Mouse (Mus musculus) midbrain, embryonic 16.5 days (tissue): Measurements from ENCODE around the gene Poldip3. TPM values are rescaled to one million over a fixed set of nuclear protein-coding genes. Genes with fewer than 3 reads are reported as not detected.

ENCODE experiments used
- ATAC-seq: fragments of 200-750 bp; cut with Nextera tagmentation; 2 replicates; pipeline ENCODE4 v1.8.0; 2017; ENCODE audit warnings: moderate TSS enrichment
- H3K27ac ChIP-seq: fragments of 300-500 bp; sonication (generic); 2 replicates; pipeline ENCODE4 v1.5.1; 2014; ENCODE audit warnings: mild to moderate bottlenecking, low read length, mixed read lengths
- H3K27me3 ChIP-seq: fragments of 300-500 bp; sonication (generic); 2 replicates; pipeline ENCODE4 v1.6.1; 2014; ENCODE audit warnings: low read depth, low read length, mixed read lengths; ENCODE audit not compliant: control insufficient read depth, insufficient read depth
- H3K36me3 ChIP-seq: fragments of 300-500 bp; sonication (generic); 2 replicates; pipeline ENCODE4 v1.6.1; 2014; ENCODE audit warnings: mild to moderate bottlenecking, low read length, moderate library complexity, mixed read lengths; ENCODE audit not compliant: control insufficient read depth, insufficient read depth
- H3K4me1 ChIP-seq: fragments of 300-500 bp; sonication (generic); 2 replicates; pipeline ENCODE4 v1.6.1; 2014; ENCODE audit warnings: mild to moderate bottlenecking, low read length, mixed read lengths; ENCODE audit not compliant: control insufficient read depth, insufficient read depth
- H3K4me2 ChIP-seq: fragments of 300-500 bp; sonication (generic); 2 replicates; pipeline ENCODE4 v1.6.1; 2014; ENCODE audit warnings: mild to moderate bottlenecking, low read length, mixed read lengths
- H3K4me3 ChIP-seq: fragments of 300-500 bp; sonication (generic); 2 replicates; pipeline ENCODE4 v1.5.1; 2014; ENCODE audit warnings: low read depth, mild to moderate bottlenecking, low read length, moderate library complexity, mixed read lengths
- H3K9ac ChIP-seq: fragments of 300-500 bp; sonication (generic); 2 replicates; pipeline ENCODE4 v1.6.1; 2014; ENCODE audit warnings: low read depth, low read length, mixed read lengths
- H3K9me3 ChIP-seq: fragments of 300-500 bp; sonication (generic); replicated peaks from 2 replicates; pipeline ENCODE4 v1.6.1; 2014; ENCODE audit warnings: mild to moderate bottlenecking, low read length, mixed read lengths; ENCODE audit not compliant: control insufficient read depth, poor library complexity, severe bottlenecking
- whole genome bisulfite sequencing: fragments of 180-500 bp; shearing (Covaris S2); extraction: QIAGEN DNeasy Blood & Tissue Kit; methylation state at CpG from one replicate; pipeline ENCODE4 v1.1.7; 2014; 5-methylcytosine and 5-hydroxymethylcytosine counted together
- polyA plus RNA-seq: library from polyadenylated mRNA; unstranded; fragments of >200 nt; fragmentation: Nextera tagmentation; extraction: Ambion mirVana; gene quantifications from 2 replicates; pipeline ENCODE4 v1.2.1, GENCODE M21; 2015

The Poldip3 gene
- polyA plus RNA-seq, 1 experiment from 2014 or later: 140 TPM

DNA sequence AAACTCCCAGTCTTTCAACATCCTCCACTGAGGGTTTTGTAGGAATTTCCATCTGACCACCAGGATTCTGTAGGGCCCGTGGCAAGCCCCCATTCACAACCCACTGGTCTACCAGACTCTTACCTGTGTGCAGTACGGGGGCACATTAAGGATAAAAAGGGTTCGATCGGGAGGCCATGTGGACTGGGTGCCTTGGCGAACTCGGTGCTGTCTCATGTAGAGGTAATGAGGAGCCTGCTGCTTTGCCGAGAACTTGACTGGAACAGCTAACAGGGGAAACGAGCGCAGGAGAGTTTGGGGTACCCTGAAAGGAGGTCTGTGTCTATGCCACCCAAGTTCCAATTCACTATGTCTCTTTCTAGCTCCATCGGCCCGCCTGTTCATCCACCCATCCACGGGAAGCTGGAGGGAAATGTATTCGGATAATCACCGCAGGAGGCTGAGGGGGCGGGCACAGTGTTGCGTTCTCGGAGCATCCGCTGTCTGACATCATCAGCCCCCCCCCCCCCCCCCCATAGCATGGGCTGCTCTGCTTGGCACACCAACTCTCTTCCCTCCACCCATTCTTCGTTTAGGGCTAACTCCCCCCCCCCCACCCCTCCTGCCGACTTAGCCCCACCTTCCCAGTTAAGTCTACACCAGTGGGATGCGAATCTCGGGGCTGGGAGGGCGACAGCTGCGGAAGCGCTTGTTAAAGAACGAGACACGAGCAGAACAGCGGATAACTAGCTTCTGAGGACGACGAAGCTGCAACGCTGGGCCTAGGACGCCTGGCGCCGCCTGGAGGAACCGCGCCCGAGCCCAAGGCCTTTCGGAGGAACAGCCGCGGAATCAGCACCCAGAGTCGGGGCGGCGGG is 27.2 kb downstream of the Poldip3 start:
- Histone ChIP-seq H3K4me2 (peak overlapping the region; percentile 84), H3K27ac (peak overlapping the region; percentile 69), H3K27me3 (no peaks in the 10 kb centered on the region), H3K36me3 (peaks cover 27% of the 10 kb centered on the region), H3K9me3 (no peaks in the 10 kb centered on the region), H3K4me1 (peaks cover 8% of the 10 kb centered on the region), H3K9ac (peak overlapping the region; percentile 59), H3K4me3 (peak overlapping the region; percentile 56)
- ATAC-seq: peak; percentile 44
- 3% methylated on average over 41 of the region's 43 CpGs for WGBS

DNA sequence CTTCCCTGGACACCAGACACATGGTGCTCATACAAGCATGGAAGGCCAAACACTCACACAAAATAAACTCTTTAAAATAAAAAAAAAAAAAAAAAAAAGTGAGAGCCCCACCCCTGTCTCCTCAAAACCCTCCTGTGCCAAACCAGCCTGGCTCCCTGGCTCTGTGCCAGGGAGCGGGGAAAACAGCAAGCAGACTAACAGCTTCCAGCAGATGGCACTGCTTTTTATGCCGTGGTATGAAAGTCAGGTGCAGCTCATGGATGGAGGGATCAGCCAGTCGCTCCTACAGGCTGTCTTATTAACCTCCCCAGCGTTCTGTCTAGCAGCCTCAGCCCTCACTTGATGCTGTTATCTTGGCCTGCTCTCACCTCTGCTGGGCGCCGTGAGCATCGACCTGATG is 30.8 kb downstream of the Poldip3 start:
- no peaks in the 10 kb centered on the region for H3K9me3 ChIP-seq
- no peaks in the 10 kb centered on the region for H3K27me3 ChIP-seq
- H3K4me3 ChIP-seq: no peak overlapping the region
- 60% methylated on average over 7 of the region's 7 CpGs for WGBS
- peaks cover 18% of the 10 kb centered on the region for H3K36me3 ChIP-seq
- no peak overlapping the region for H3K4me2 ChIP-seq
- no peak overlapping the region for H3K27ac ChIP-seq
- no peak for ATAC-seq
- H3K9ac ChIP-seq: no peak overlapping the region
- peaks cover 12% of the 10 kb centered on the region for H3K4me1 ChIP-seq

DNA sequence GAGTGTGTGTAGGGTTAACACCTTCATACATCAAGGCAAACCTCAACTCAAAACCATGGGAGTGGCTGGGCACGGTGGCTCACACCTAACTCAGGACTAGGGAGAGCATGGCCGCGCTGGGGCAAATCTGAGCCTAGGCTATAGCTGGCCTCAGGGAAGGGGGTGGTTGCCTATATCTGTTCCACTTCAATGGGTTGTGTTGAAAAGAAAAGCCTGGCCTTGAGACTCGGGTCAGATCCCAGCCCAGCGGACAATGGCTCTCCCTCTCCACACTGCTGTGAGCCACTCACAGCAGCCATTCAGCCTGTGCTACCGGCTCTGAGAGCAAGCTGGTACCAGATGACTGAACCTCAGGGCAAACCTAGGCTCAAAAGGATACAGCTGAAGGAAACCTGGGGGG is 34.1 kb downstream of the Poldip3 start:
- Histone ChIP-seq H3K4me3 (no peak overlapping the region), H3K9ac (no peak overlapping the region), H3K27ac (no peak overlapping the region), H3K4me1 (peaks cover 9% of the 10 kb centered on the region), H3K9me3 (no peaks in the 10 kb centered on the region), H3K27me3 (no peaks in the 10 kb centered on the region), H3K36me3 (peaks cover 18% of the 10 kb centered on the region), H3K4me2 (no peak overlapping the region)
- WGBS: 30% methylated on average over 6 of the region's 6 CpGs
- no peak for ATAC-seq

DNA sequence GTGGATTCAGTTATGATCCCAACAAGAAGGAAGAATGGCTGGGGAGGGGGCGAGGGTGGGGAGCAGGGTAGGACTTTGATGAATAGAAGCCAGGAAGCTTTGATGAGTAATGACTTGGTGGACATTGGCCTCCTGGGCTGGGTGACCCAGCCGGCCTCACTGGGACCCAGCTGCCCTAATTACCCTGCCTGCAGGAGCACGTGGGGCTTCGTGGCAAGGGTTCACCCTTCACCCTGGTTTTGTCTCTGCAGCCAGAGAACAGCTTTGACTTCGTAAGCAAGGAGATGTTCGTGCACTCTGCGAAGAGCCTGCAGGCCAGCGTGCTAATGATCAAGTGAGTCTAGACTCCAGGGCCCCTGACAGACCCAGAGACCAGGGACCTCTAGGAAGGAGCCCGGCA is 35.1 kb downstream of the Poldip3 start:
- Histone ChIP-seq H3K4me1 (peaks cover 9% of the 10 kb centered on the region), H3K4me3 (no peak overlapping the region), H3K36me3 (peaks cover 15% of the 10 kb centered on the region), H3K9me3 (no peaks in the 10 kb centered on the region), H3K27ac (no peak overlapping the region), H3K9ac (0 out of 2 replicates have a peak overlapping the region, but pooled peaks have one; percentile 23), H3K27me3 (no peaks in the 10 kb centered on the region), H3K4me2 (no peak overlapping the region)
- no peak for ATAC-seq
- WGBS: 71% methylated on average over 9 of the region's 9 CpGs

DNA sequence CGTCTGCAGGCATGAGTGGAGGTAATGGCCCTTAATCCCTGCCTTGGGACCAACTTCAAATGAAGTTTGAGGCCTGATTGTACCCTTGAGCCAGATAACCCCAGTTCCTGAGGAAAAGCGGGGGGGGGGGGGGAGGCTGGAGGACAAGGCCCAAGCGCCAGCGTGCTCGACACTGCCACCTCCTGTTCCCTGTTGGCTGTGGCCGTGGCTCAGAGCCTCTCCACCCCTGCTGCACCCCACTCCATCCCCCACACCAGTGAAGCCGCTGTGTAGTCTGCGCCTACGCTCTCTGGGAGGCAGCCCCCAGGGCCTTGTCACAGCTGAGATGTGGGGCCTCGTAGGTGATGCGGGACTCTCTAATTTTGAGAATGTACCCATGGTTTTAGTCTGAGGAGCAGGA is 36.3 kb downstream of the Poldip3 start:
- Histone ChIP-seq H3K27me3 (no peaks in the 10 kb centered on the region), H3K4me2 (peak overlapping the region; percentile 19; the same call in 1 of the 2 replicates), H3K27ac (no peak overlapping the region), H3K9me3 (no peaks in the 10 kb centered on the region), H3K4me1 (peaks cover 9% of the 10 kb centered on the region), H3K4me3 (no peak overlapping the region), H3K36me3 (peaks cover 12% of the 10 kb centered on the region; the same call in 1 of the 2 replicates), H3K9ac (no peak overlapping the region)
- peak; percentile 63; the same call in 1 of the 2 replicates for ATAC-seq
- WGBS: 7% methylated on average over 10 of the region's 11 CpGs

DNA sequence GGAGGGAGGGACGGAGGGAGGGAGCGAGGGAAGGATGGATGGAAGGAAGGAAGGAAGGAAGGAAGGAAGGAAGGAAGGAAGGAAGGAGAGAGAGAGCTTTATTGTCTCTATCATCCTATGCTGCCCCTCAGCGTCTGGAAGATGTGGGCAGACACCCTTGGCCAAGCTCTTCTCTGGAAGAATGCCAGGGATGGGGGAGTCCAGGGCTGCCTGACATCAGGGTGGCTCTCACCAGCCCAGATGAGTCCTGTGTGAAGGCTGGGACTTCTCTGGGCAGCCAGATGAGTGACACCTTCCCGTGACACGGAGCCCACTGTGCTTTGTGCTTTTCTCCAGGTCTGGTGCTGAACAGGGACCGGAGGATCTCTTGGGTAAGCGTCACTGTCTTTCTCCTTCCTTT is 37.3 kb downstream of the Poldip3 start:
- peaks cover 9% of the 10 kb centered on the region for H3K4me1 ChIP-seq
- H3K27me3 ChIP-seq: no peaks in the 10 kb centered on the region
- no peak overlapping the region for H3K9ac ChIP-seq
- H3K4me3 ChIP-seq: no peak overlapping the region
- H3K4me2 ChIP-seq: no peak overlapping the region
- no peaks in the 10 kb centered on the region for H3K9me3 ChIP-seq
- no peak overlapping the region for H3K27ac ChIP-seq
- 80% methylated on average over 6 of the region's 7 CpGs for WGBS
- H3K36me3 ChIP-seq: peaks cover 3% of the 10 kb centered on the region; the same call in 1 of the 2 replicates
- no peak for ATAC-seq

DNA sequence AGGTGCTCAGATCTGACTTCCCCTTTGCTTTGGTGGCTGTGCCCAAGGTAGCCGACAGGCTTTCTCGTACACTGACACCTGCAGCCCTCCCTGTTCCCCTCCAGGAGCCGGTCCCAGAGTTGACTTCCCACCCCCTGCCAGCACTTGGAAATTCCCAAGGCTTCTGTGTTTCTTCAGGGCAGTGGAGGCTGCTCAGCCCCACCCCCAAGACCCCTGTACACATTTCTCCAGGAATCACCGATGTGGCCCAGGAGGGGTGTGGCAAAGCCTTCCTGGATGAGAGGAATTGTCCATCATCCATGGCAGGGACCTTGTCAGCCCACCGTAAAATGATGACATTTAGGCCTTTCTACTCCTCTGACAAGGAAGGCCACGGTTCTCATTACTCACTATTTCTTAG is 37.9 kb downstream of the Poldip3 start:
- Histone ChIP-seq H3K9me3 (no peaks in the 10 kb centered on the region), H3K4me2 (no peak overlapping the region), H3K36me3 (no peaks in the 10 kb centered on the region), H3K4me1 (peaks cover 9% of the 10 kb centered on the region), H3K27me3 (no peaks in the 10 kb centered on the region), H3K27ac (no peak overlapping the region), H3K4me3 (no peak overlapping the region), H3K9ac (0 out of 2 replicates have a peak overlapping the region, but pooled peaks have one; percentile 28)
- no peak for ATAC-seq
- WGBS: 54% methylated on average over 6 of the region's 6 CpGs

DNA sequence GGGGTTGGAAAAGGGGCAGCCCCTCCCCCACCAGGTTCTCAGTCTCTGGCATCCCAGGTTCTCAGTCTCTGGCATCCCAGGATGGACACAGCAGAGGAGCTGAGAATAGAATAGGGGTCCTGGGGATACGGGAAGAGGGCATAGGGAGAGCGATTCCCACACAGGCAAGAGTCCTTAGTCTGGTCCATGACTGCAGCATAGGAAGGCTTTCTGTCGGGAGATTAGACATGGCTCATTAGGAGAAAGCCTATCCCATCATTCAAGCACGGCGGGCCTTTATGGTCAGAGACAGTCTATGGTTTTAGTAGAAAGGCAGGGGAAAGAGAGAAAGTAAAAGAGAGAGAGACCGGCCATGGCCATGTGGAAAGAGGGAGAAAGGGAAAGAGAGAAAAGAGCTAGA is 41.4 kb downstream of the Poldip3 start:
- H3K4me3 ChIP-seq: no peak overlapping the region
- no peaks in the 10 kb centered on the region for H3K36me3 ChIP-seq
- no peak for ATAC-seq
- no peaks in the 10 kb centered on the region for H3K9me3 ChIP-seq
- H3K27ac ChIP-seq: no peak overlapping the region
- H3K27me3 ChIP-seq: no peaks in the 10 kb centered on the region
- H3K4me2 ChIP-seq: no peak overlapping the region
- peaks cover under 1% of the 10 kb centered on the region; the same call in 1 of the 2 replicates for H3K4me1 ChIP-seq
- no peak overlapping the region for H3K9ac ChIP-seq
- WGBS: 23% methylated on average over 6 of the region's 6 CpGs

DNA sequence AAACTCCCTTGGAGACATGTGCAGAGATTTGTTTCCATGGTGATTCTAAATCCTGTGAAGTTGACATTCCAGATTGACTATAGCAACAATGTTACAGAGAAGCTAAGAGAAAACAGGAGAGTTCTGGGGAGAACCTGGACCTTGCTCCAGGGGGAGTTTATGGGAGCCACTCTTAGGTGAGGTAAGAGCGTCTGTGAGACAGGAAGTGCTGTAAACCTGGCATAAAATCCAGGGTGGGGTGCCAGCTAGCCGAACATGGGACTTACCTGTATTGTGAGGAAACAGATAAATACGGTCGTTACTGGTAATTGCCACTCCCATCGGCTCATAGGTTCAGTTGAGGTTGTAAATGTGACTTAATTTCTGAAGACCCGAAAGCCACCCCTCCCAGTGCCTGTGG is 42.8 kb downstream of the Poldip3 start:
- H3K4me2 ChIP-seq: no peak overlapping the region
- no peaks in the 10 kb centered on the region for H3K36me3 ChIP-seq
- no peak overlapping the region for H3K4me3 ChIP-seq
- H3K4me1 ChIP-seq: no peaks in the 10 kb centered on the region
- no peaks in the 10 kb centered on the region for H3K27me3 ChIP-seq
- no peak overlapping the region for H3K27ac ChIP-seq
- no peak for ATAC-seq
- no peak overlapping the region for H3K9ac ChIP-seq
- WGBS: 87% methylated on average over 6 of the region's 6 CpGs
- H3K9me3 ChIP-seq: no peaks in the 10 kb centered on the region
